11 mouse cellular contexts compared by ENCODE assay signal in the genomic region with DNA sequence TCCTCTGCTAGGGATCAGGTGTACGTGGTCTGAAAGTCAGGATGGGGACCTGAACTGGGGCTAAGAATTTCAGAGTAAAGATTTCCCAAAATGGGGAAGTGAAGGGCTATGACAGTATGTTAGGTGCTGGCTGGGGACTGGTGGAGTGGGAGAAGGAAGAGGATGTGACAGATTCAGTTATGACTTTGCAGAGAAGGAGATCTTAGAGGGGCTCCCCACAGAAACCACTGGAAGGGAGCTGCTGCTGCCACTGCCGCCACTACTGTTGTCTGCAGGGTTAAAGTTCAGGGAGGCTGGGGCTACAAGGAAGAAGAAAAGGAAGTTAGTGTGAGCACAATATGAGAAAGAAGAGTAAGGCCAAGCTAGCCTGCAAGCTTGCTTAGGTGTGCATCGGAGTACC. TPM values are rescaled to one million over a fixed set of nuclear protein-coding genes. Genes with fewer than 3 reads are reported as not detected.
DNase-seq lines count a peak whose midpoint lies in the region; ATAC-seq and TF ChIP-seq lines count a peak whose summit lies in the region.
"Had no signal": no experiment of that assay in that cellular context is flagged by ENCODE, and none has a peak within 500 bp of the region (broad histone marks: within the 10 kb centered on the region; RNA-seq: fewer than 3 reads in every experiment).

No protein-coding gene starts in this region.

- no peak for ATAC-seq in hindbrain, postnatal 0 days
- ATAC-seq in neutrophil, adult 5-6 weeks (ENCODE audit: extremely low read depth, insufficient number of reproducible peaks, low FRiP score, poor library complexity, severe bottlenecking): peak; percentile 51; the same call in 1 of the 2 replicates
- ATAC-seq in intestine, embryonic 16.5 days: no peak
- ATAC-seq: midbrain, embryonic 15.5 days had no signal

- DNase-seq in hindbrain, postnatal 0 days (ENCODE audit: low spot score): no peak
- no peak for DNase-seq in hindbrain, embryonic 10.5 days (ENCODE audit: low spot score)
- DNase-seq in A20 (ENCODE audit: low read depth, low spot score): peak; percentile 18
- DNase-seq in MEL-GATA-1-ER (ENCODE audit: extremely low read depth, low read depth): peak; percentile 40
- no peak for DNase-seq in right cerebral cortex, postnatal 36 days (ENCODE audit: low spot score in 2 of 2)
- DNase-seq: lung, adult 2 months had no signal

- no peaks in the 10 kb centered on the region for H3K36me3 ChIP-seq in hindbrain, postnatal 0 days (ENCODE audit: insufficient read depth, low read length)
- H3K36me3 ChIP-seq in hindbrain, embryonic 10.5 days: no peaks in the 10 kb centered on the region
- H3K36me3 ChIP-seq in intestine, embryonic 16.5 days (ENCODE audit: control insufficient read depth, insufficient read depth, low read length): no peaks in the 10 kb centered on the region
- H3K36me3 ChIP-seq: limb, embryonic 13.5 days; midbrain, embryonic 15.5 days had no signal

- no peak overlapping the region for H3K4me3 ChIP-seq in hindbrain, postnatal 0 days (ENCODE audit: low read length)
- no peak overlapping the region for H3K4me3 ChIP-seq in hindbrain, embryonic 10.5 days
- no peak overlapping the region for H3K4me3 ChIP-seq in intestine, embryonic 16.5 days (ENCODE audit: low read length)
- H3K4me3 ChIP-seq: limb, embryonic 13.5 days; midbrain, embryonic 15.5 days had no signal

- WGBS in hindbrain, postnatal 0 days: 71% methylated on average over 3 of the region's 3 CpGs
- WGBS in hindbrain, embryonic 10.5 days: 67% methylated on average over 3 of the region's 3 CpGs
- WGBS in intestine, embryonic 16.5 days: 80% methylated on average over 3 of the region's 3 CpGs

- no peaks in the 10 kb centered on the region for H3K27me3 ChIP-seq in hindbrain, postnatal 0 days (ENCODE audit: insufficient read depth, low read length)
- no peaks in the 10 kb centered on the region for H3K27me3 ChIP-seq in hindbrain, embryonic 10.5 days (ENCODE audit: insufficient read depth, poor library complexity, severe bottlenecking)
- no peaks in the 10 kb centered on the region for H3K27me3 ChIP-seq in intestine, embryonic 16.5 days (replicated peaks; ENCODE audit: control insufficient read depth, insufficient read depth, low read length)
- H3K27me3 ChIP-seq: limb, embryonic 13.5 days; midbrain, embryonic 15.5 days had no signal

- no peak overlapping the region for H3K4me2 ChIP-seq in hindbrain, postnatal 0 days (ENCODE audit: low read depth, low read length)
- no peak overlapping the region for H3K4me2 ChIP-seq in intestine, embryonic 16.5 days (ENCODE audit: low read depth, low read length)
- H3K4me2 ChIP-seq: limb, embryonic 13.5 days; midbrain, embryonic 15.5 days had no signal

- H3K4me1 ChIP-seq in hindbrain, postnatal 0 days (ENCODE audit: insufficient read depth, low read length): no peaks in the 10 kb centered on the region
- no peaks in the 10 kb centered on the region; the same call in 1 of the 2 replicates for H3K4me1 ChIP-seq in hindbrain, embryonic 10.5 days (replicated peaks)
- H3K4me1 ChIP-seq in intestine, embryonic 16.5 days (ENCODE audit: control insufficient read depth, insufficient read depth, low read length): no peaks in the 10 kb centered on the region
- H3K4me1 ChIP-seq: limb, embryonic 13.5 days; midbrain, embryonic 15.5 days had no signal

- H3K9ac ChIP-seq in hindbrain, postnatal 0 days (replicated peaks; ENCODE audit: low read length): no peak overlapping the region
- no peak overlapping the region for H3K9ac ChIP-seq in intestine, embryonic 16.5 days (ENCODE audit: low read depth, low read length)
- H3K9ac ChIP-seq: limb, embryonic 13.5 days; midbrain, embryonic 15.5 days had no signal

- peak overlapping the region; percentile 42; the same call in 1 of the 2 replicates for H3K27ac ChIP-seq in hindbrain, postnatal 0 days
- H3K27ac ChIP-seq in hindbrain, embryonic 10.5 days: no peak overlapping the region
- H3K27ac ChIP-seq in intestine, embryonic 16.5 days (ENCODE audit: low read length): no peak overlapping the region
- H3K27ac ChIP-seq: limb, embryonic 13.5 days; midbrain, embryonic 15.5 days had no signal

- no peak for TF ChIP-seq CTCF in hindbrain, postnatal 0 days (IDR thresholded peaks at IDR 0.05; ENCODE audit: low read depth)

- no peaks in the 10 kb centered on the region for H3K9me3 ChIP-seq in hindbrain, postnatal 0 days (ENCODE audit: low read length)
- H3K9me3 ChIP-seq in hindbrain, embryonic 10.5 days: no peaks in the 10 kb centered on the region
- no peaks in the 10 kb centered on the region for H3K9me3 ChIP-seq in intestine, embryonic 16.5 days (ENCODE audit: control insufficient read depth, low read length)
- H3K9me3 ChIP-seq: limb, embryonic 13.5 days; midbrain, embryonic 15.5 days had no signal

RNA-seq across cellular contexts. Expression of gene Armc3, which starts 53.7 kb away (rescaled TPM):
- 0.84 and 0.97 TPM in 2 replicates for total RNA-seq in hindbrain, postnatal 0 days (2014; rRNA removed)
- polyA plus RNA-seq in hindbrain, postnatal 0 days (2015; fragmentation: Nextera tagmentation; extraction: Ambion mirVana): 1.2 and 1.5 TPM in 2 replicates
- polyA plus RNA-seq in hindbrain, embryonic 10.5 days (2016; fragmentation: Nextera tagmentation; extraction: Ambion mirVana): 0.73 and 1.9 TPM in 2 replicates
- 1.3 and 1.5 TPM in 2 replicates for total RNA-seq in neutrophil, adult 5-6 weeks (2017)
- 0.11 TPM in 1 of 2 replicates, not detected in the other for polyA plus RNA-seq in intestine, embryonic 16.5 days (2015; fragmentation: Nextera tagmentation; extraction: Ambion mirVana)
- total RNA-seq: adrenal gland, postnatal 25 days had no signal

Comparison
In these comparisons a context has a peak if more than half of its experiments do, and no peak if none do; other contexts are left out.
1. DNase-seq: peak in A20 (single experiment) and MEL-GATA-1-ER (single experiment); none in hindbrain, postnatal 0 days (single experiment), hindbrain, embryonic 10.5 days (single experiment) and right cerebral cortex, postnatal 36 days (0 of 2).